Mouse (Mus musculus) stomach, postnatal 0 days (tissue): ENCODE measurements around the gene Ctcf.
A peak's percentile ranks its signal among the peaks of the same experiment; 100 is the strongest.

Experiments used
- CTCF ChIP-seq: IDR thresholded peaks from 2 replicates; pipeline ENCODE4 v1.5.1; 2016; ENCODE audit warnings: antibody characterized with exemption, low read depth, mild to moderate bottlenecking, moderate library complexity
- EP300 ChIP-seq: optimal IDR thresholded peaks from 2 replicates; pipeline ENCODE3; 2016; ENCODE audit warnings: antibody characterized with exemption

- TF ChIP-seq CTCF (no peak), EP300 (peak; percentile 88)
Measured at GRCm38 (mm10) chr8:105715042-105715441, 78.7 kb downstream of the Ctcf start.
